Mouse (Mus musculus): ENCODE measurements around the gene Tcf19.
"Not testable (repeated sequence)": the region's sequence is repeated elsewhere in the genome, so short reads cannot be mapped to it uniquely, and the experiment has no call there.

The Tcf19 gene

DNA sequence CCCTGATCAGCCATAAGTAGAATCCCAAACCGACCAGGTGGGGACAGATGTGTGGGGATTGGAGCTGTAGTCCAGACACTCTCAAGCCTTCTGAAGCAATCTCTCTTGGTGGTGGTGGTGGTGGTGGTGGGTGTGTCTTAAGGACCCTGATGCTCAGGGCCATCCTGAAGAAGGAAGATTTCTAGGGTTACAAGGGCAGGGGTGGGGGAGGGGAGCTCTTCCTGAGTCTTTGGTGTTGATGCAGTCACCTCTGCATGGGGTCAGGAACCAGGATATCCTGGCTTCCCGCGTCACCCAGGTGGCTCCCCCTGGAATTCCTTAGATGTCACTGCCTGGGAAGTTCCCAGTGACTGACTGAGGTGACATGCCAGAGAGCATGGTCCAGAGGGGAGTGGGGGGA lies 15.7 kb upstream of the Tcf19 start:
- DNase-seq, result no peak

DNA sequence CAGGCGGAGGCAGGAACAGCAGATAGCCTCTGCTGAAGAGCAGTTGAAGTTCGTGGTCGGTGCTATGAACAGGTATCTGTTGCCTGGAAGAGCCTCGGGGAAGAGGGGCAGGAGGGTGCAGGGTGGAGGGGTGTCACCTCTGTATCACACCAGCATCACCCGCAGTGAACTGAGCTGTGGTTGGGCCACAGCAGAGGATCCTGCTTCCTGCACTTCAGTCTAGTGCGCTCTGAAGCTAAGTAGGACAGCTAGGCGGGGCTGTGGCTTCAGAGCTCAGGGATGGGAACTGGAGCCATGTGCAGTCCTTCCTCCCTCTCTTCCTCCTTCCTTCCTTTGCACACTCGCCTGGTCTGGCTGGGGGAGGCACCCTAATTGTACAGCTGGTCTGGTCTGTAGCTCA lies 10.0 kb upstream of the Tcf19 start:
- DNase-seq, result no peak

- no peak for DNase-seq
These were observed 7.7 kb upstream of the Tcf19 start for GRCm38 (mm10) chr17:35524354-35524753.

DNA sequence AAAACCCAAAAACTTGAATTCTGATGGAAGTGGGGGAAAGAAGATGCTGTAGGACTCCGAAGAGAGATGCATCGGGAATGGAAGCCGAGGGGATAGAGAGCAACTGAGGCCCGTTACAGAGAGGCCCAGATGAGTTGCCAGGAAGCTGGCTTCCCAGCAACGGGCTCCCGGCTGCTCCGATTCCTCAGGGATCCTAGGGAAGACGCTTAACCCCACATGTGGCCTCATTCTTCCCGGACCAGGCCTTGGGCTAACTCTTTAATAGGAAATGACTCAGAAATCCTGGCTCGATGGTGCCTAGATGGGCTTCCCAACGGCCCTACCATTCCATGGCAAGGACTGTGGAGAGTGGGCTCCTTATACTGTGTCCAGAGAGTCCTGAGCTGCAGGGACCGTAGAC lies 902 bp upstream of the Tcf19 start:
- no peak for DNase-seq

DNA sequence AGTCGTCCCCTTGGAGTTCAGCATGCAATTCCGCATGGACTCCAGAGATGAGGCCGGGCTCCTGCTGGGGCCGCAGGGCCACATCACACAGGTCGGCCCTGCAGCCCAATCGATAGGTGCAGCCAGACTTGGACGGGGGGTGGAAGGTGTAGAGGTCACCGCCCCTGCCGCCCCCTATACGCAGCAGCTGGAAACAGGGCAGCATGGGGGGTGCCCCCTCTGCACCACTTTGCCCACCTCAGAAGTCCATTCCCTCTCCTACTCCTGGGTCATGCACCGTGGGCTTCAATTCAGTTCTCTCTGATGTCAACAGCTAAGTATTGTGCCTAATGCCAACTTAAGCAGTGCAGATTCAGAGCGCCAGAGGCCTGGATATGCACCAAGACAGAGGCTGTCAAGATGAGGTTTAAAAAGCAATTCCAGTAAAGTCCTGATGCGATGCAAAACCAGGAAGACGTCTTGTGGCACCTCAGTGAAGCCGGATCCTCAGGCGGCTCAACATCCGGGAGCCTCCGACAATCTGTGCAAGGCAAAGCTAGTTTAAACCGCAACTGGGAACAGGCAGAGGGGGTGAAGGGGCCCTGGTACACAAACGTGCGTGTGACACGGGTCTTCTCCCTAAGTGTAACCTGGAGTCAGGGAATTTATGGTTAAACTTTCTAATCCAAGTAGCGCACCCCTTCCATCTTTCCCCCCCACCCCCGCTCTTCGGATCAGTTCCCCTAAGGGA lies 548 bp downstream of the Tcf19 start:
- DNase-seq, result peak; percentile 16

- no peak for DNase-seq
These were observed 1.9 kb downstream of the Tcf19 start for GRCm38 (mm10) chr17:35514756-35515155.

DNA sequence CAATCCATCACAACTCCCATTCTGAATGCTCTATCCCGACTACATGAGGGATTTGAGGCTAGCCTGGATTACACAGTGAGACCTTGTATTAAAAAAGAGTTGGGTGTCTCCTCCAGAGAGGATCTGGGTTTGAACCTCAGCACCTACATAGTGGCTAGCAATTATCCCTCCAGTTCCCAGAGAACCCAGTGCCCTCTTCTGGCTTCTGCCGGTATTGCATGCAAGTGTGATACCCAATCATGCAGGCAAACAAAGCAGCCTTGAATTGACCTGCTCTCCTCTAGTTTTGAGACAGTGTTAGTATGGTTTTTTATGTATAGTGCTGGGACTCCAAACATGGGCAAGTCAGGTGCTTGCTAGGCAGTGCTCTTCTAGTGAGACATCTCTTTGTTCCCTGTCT lies 2.7 kb downstream of the Tcf19 start:
- peak; percentile 87 for DNase-seq

DNA sequence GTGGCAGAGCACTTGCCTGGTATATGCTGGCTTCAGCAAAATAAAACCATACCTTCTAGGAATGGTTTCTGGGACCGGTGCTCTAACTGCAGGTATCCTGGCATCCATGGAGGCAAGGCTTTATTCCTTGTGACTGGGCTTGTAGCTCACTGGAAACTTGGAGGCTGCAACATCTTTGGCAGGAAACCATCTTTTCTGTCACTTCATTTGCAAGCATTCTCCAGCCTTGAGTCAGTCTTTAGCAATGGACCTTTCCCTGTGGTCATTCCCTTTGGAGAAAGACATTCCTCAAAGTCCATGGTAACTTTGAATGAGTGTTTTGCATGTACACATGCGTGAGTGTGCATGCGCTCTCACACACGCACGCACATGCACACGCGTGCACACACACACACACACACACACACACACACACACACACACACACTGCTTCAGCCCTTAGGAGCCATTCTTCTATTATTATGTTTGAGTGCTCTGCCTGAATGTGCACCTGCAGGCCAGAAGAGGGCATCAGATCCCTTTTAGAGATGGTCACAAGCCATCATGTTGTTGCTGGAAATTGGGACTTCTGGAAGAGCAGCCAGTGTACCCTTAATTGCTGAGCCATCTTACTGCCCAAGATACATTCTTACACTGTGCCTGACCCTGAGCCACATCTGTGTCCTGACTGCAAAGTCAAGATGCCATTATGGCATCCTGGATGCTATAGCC lies 3.6 kb downstream of the Tcf19 start:
- no peak for DNase-seq

DNA sequence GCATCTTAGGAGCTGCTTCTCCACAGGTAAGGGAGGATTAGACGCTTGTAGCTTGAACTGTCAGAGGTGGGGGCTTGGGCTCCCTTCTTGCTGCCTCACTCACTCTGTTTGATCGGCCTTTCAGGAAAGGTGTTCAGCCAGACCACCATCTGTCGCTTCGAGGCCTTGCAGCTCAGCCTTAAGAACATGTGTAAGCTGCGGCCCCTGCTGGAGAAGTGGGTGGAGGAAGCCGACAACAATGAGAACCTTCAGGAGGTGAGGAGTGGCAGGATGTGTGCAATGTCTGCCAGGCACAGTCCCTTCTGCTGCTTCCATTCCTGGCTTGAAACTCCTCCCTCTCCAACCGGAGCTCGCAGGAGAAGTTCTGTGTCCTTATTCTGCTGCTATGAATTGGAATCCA lies 7.3 kb downstream of the Tcf19 start:
- peak; percentile 58 for DNase-seq

- not testable (repeated sequence) for DNase-seq
These were observed 8.3 kb downstream of the Tcf19 start for GRCm38 (mm10) chr17:35508279-35508678.

DNA sequence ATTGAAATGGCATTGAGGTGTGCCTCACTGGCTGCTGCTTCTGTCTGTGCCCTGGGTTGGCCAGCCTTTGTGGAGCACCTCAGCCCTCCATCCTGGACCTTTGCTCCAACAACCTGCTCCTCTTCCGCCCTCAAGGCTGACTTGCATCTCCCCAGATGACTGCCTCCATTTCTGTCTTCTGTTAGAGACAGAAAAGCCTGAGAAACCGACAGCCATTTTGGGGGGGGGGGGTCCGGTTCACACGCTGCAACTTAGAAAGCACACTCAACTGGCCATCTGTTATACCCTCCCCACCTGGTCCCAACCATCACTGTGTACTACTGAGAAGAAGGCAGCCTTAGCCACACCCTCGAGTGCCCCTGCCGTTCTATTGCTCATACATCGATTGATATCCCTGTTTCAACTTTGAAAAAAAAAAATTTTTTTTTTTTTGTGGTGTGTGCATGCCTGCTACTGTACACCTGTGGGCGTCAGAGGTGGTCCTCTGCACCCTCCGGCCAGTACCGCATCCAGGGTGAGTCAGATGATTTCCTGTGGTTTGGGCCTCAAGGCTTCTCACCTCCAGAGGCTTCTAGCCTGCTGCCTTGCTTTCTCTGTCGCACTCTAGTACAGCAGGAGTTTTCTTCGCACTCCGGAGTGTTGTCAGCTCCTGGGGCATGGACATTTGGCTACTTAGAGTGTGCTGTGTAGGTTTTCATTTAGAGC lies 8.9 kb downstream of the Tcf19 start:
- no peak for DNase-seq

GRCm38 (mm10) chr17:35506881-35507280 lies 9.7 kb downstream of the Tcf19 start:
- DNase-seq, result no peak

DNA sequence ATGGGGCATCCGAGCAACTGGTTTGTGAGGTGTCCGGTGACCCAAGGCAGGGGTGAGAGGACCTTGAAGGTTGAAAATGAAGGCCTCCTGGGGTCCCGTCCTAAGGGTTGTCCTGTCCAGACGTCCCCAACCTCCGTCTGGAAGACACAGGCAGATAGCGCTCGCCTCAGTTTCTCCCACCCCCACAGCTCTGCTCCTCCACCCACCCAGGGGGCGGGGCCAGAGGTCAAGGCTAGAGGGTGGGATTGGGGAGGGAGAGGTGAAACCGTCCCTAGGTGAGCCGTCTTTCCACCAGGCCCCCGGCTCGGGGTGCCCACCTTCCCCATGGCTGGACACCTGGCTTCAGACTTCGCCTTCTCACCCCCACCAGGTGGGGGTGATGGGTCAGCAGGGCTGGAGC lies 10.8 kb downstream of the Tcf19 start, which contains the start of gene Pou5f1:
Pou5f1 (plus strand) TSS at position 243 of the 400 bp plus-strand sequence.
- DNase-seq, result no peak

GRCm38 (mm10) chr17:35504628-35505481 lies 11.8 kb downstream of the Tcf19 start:
- no peak for DNase-seq

- no peak for DNase-seq
These were observed 12.8 kb downstream of the Tcf19 start for GRCm38 (mm10) chr17:35503849-35504248.

DNA sequence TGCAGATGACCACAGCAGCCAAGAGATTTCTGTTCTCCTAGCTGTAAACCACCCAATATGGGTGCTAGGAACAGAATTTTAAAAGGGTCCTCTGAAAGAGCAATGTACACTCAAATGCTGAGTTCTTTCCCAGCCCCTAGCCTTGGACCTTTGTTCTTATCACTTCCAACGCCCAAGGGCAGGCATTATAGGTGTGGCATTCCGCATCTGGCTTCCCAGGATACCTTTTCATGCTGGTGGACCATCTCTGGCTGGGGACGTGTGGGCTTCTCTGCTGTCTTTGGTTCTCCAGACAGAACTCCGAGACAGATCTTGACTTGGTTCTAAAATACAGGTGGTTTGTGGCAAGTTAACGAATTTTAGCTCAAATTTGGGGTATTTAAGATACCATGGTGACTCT lies 13.9 kb downstream of the Tcf19 start:
- no peak for DNase-seq

DNA sequence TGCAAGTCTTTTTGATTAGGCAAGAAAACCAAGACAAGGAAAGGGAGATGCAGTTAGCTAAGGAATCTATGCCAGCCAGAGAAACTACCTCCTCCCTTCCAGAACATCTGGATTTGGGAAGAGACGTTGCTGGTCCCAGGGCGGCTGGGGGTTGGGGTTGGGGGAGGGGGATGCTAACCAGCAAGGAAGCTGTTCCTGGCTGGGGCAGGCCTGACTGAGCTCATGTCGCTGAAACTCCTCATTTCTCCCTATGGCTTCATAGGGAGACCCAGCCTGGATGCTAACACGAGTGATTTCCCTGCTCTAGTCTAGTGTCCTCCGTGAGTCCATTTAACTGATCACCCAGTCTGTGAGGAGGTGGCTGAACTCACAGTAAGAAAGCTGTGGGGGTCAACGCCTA lies 14.4 kb downstream of the Tcf19 start:
- no peak for DNase-seq

DNA sequence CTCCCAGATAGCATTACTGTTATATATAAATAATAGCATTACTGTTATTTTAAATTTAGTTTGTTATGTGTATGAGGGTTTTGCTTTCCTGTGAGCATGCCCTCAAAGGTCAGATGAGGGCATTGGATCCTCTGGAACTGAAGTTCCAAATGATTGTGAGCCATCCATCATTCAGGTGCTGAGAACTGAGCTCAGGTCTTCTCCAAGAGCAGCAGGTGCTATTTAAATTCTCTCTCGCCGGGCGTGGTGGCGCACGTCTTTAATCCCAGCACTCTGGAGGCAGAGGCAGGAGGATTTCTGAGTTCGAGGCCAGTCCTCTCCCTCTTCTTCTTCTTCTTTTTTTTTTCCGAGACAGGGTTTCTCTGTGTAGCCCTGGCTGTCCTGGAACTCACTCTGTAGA lies 19.5 kb downstream of the Tcf19 start:
- DNase-seq, result no peak

GRCm38 (mm10) chr17:35490320-35490719 lies 26.3 kb downstream of the Tcf19 start:
- DNase-seq, result no peak

- DNase-seq, result no peak
These were observed 28.6 kb downstream of the Tcf19 start for GRCm38 (mm10) chr17:35488041-35488440.

DNA sequence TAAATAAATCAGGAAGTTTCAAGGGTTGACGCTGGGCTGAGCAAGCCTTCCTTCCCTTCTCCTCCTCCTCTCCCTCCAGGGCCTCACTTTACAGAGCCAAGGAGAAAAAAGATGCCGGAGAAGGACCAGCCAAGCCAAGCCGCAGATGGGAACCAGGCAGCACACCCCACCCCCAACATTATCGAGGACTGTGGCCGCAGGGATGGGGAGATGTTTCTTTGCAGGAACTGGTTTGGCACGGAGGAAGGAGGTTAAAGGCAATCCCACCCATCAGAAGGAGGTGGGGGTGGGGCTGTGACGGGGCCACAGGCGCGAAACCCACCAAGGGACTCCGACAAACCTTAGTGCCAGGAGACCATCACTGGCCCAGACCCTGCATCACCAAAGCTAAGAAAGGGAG lies 29.9 kb downstream of the Tcf19 start:
- no peak for DNase-seq

- no peak for DNase-seq
These were observed 30.9 kb downstream of the Tcf19 start for GRCm38 (mm10) chr17:35485702-35486101.

- DNase-seq, result peak; percentile 75
These were observed 32.6 kb downstream of the Tcf19 start for GRCm38 (mm10) chr17:35484066-35484465.

Data from lung, postnatal 36 days (tissue).